Mouse (Mus musculus) liver, postnatal 0 days (tissue): ENCODE results near the gene Cdk14. TPM values are rescaled to one million over a fixed set of nuclear protein-coding genes. Genes with fewer than 3 reads are reported as not detected.

Experiments
- ATAC-seq: fragments of 200-750 bp; cut with Nextera tagmentation; 2 replicates; pipeline ENCODE4 v1.8.0; 2017; ENCODE audit warnings: mild to moderate bottlenecking, moderate library complexity
- DNase-seq: peaks from one replicate; pipeline ENCODE4 v3.0.0-alpha.2; 2016
- H3K27ac ChIP-seq: fragments of 300-500 bp; sonication (generic); 2 replicates; pipeline ENCODE4 v1.5.1; 2014; ENCODE audit warnings: antibody characterized with exemption, moderate library complexity, mild to moderate bottlenecking, low read depth
- H3K27me3 ChIP-seq: fragments of 300-500 bp; sonication (generic); 2 replicates; pipeline ENCODE4 v1.6.1; 2014; ENCODE audit warnings: low read length, control low read depth, mixed read lengths; ENCODE audit not compliant: insufficient read depth
- H3K36me3 ChIP-seq: fragments of 300-500 bp; sonication (generic); replicated peaks from 2 replicates; pipeline ENCODE4 v1.6.1; 2014; ENCODE audit warnings: mild to moderate bottlenecking, control low read depth, low read length, moderate library complexity, mixed read lengths; ENCODE audit not compliant: insufficient read depth
- H3K4me1 ChIP-seq: fragments of 300-500 bp; sonication (generic); 2 replicates; pipeline ENCODE4 v1.6.1; 2014; ENCODE audit warnings: antibody characterized with exemption, mild to moderate bottlenecking, control low read depth; ENCODE audit not compliant: insufficient read depth
- H3K4me2 ChIP-seq: fragments of 300-500 bp; sonication (generic); 2 replicates; pipeline ENCODE4 v1.6.1; 2014; ENCODE audit warnings: low read depth, mild to moderate bottlenecking, low read length, moderate library complexity, mixed read lengths
- H3K4me3 ChIP-seq: fragments of 300-500 bp; sonication (generic); 2 replicates; pipeline ENCODE4 v1.5.1; 2014; ENCODE audit warnings: low read depth, low read length
- H3K9ac ChIP-seq: fragments of 300-500 bp; sonication (generic); replicated peaks from 2 replicates; pipeline ENCODE4 v1.6.1; 2014; ENCODE audit warnings: mild to moderate bottlenecking, moderate library complexity
- H3K9me3 ChIP-seq: fragments of 300-500 bp; sonication (generic); 2 replicates; pipeline ENCODE4 v1.6.1; 2016; ENCODE audit warnings: mild to moderate bottlenecking, control low read depth, low read length, mixed read lengths
- CTCF ChIP-seq: sonication (generic); IDR thresholded peaks from 2 replicates; pipeline ENCODE4 v1.5.1; 2016; ENCODE audit warnings: antibody characterized with exemption, low read depth
- EP300 ChIP-seq: IDR thresholded peaks from 2 replicates; pipeline ENCODE4 v1.6.1; 2016; ENCODE audit warnings: antibody characterized with exemption, low read depth, mild to moderate bottlenecking
- WGBS: fragments of 180-500 bp; shearing (Covaris S2); extraction: QIAGEN DNeasy Blood & Tissue Kit; methylation state at CpG from one replicate; pipeline ENCODE4 v1.1.7; 2014; ENCODE audit not compliant: insufficient replicate concordance; 5-methylcytosine and 5-hydroxymethylcytosine counted together
- polyA plus RNA-seq: library from polyadenylated mRNA; unstranded; fragments of >200 nt; fragmentation: Nextera tagmentation; extraction: Ambion mirVana; gene quantifications from 2 replicates; pipeline ENCODE4 v1.2.1, GENCODE M21; 2015

Cdk14 gene
- polyA plus RNA-seq, 1 experiment from 2014 or later: 1.1 TPM

DNA sequence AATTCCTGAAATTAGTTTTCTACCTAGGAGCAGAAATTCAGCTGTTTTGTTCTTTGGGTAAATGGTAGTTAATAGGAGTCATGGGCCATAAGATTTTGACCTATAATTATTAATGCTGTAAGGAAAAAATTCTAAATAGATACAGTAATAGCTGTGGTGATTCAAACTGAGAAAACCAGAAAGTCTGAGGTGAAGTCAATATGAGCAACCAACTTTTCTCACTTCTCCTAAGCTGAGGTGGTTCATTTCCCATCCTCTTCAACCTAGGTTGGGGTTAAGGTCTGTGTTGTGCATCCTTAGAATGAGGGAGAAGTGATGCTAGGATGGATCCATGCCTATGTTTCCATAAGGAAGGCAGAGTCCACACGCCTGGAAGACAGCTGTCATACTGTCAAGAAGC lies 649.5 kb downstream of the Cdk14 start:
- TF ChIP-seq EP300 (no peak), CTCF (no peak)
- H3K27ac ChIP-seq: no peak overlapping the region
- DNase-seq (no peak), ATAC-seq (no peak)
- no peaks in the 10 kb centered on the region for H3K9me3 ChIP-seq
- H3K9ac ChIP-seq: no peak overlapping the region
- WGBS: 55% methylated on average over 1 of the region's 1 CpGs
- no peaks in the 10 kb centered on the region for H3K36me3 ChIP-seq
- H3K4me2 ChIP-seq: no peak overlapping the region
- H3K4me3 ChIP-seq: no peak overlapping the region
- H3K4me1 ChIP-seq: no peaks in the 10 kb centered on the region
- H3K27me3 ChIP-seq: no peaks in the 10 kb centered on the region

DNA sequence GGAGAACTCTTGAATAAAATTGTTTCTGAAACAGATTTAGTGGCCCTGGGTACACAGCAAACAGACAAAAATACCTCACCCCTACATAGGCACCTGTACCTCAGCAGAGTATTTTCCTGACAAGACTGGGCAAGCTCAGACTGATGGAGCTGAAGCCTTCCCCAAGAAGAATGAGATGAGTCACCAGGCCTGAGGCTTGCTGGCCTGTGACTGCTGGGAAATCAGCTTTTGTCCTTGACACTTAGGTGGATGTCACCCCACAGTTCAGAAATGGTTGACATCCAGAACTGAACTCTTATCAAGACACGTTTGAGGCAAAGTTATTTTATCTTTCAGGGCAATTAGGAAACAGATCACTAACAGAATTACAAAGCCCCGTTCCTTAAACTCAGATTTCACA lies 652.2 kb downstream of the Cdk14 start:
- no peaks in the 10 kb centered on the region for H3K36me3 ChIP-seq
- H3K9ac ChIP-seq: no peak overlapping the region
- no peaks in the 10 kb centered on the region for H3K9me3 ChIP-seq
- H3K27ac ChIP-seq: no peak overlapping the region
- ATAC-seq (no peak), DNase-seq (no peak)
- H3K27me3 ChIP-seq: no peaks in the 10 kb centered on the region
- H3K4me2 ChIP-seq: no peak overlapping the region
- no peaks in the 10 kb centered on the region for H3K4me1 ChIP-seq
- TF ChIP-seq CTCF (no peak), EP300 (no peak)
- no peak overlapping the region for H3K4me3 ChIP-seq
- 45% methylated on average over 2 of the region's 2 CpGs for WGBS

DNA sequence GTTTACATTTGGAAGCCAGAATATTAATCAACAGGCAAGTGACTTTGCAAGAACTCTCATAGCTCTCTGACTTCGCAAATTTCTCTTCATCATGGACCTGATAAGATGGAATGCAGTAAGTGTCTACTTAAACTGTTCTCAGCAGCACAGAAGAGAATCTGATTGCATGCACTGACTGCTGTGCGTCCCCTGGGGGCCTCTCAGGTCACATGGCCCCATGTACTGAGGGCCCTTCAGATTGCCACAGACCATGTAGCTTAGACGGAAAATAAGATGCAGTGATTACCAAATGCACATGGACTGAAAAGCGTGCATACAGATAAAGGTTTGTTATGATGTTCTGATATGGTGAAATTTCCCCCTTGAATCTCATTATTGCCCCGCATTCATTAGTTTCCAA lies 653.4 kb downstream of the Cdk14 start:
- ATAC-seq (no peak), DNase-seq (no peak)
- H3K4me3 ChIP-seq: no peak overlapping the region
- H3K9ac ChIP-seq: no peak overlapping the region
- TF ChIP-seq CTCF: no peak
- TF ChIP-seq EP300: no peak
- H3K4me1 ChIP-seq: no peaks in the 10 kb centered on the region
- H3K27me3 ChIP-seq: no peaks in the 10 kb centered on the region
- H3K9me3 ChIP-seq: no peaks in the 10 kb centered on the region
- H3K4me2 ChIP-seq: no peak overlapping the region
- whole genome bisulfite sequencing: 71% methylated on average over 5 of the region's 5 CpGs
- no peaks in the 10 kb centered on the region for H3K36me3 ChIP-seq
- H3K27ac ChIP-seq: no peak overlapping the region

DNA sequence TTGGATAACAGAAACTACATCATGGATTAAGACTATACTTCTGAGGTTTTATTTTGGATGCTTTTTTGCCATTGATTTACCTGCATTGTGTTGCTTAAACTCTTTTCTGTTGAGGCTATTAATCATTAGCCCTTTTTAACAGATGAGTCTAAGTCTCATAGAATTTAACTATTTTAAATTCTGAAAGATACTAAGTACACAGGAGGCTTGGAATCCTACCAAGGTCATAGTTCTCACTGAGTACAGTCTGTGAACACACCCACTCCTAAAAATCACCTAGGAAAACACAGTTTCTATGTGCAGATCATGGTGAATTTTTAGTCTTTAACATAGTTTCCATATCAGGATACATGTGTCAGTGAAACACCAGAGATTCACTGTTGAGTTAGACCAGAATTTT lies 658.2 kb downstream of the Cdk14 start:
- Histone ChIP-seq H3K4me3 (no peak overlapping the region), H3K27me3 (peaks cover 16% of the 10 kb centered on the region), H3K4me1 (no peaks in the 10 kb centered on the region), H3K27ac (no peak overlapping the region), H3K36me3 (no peaks in the 10 kb centered on the region), H3K9me3 (no peaks in the 10 kb centered on the region), H3K4me2 (no peak overlapping the region), H3K9ac (no peak overlapping the region)
- ATAC-seq (no peak), DNase-seq (no peak)
- no peak for TF ChIP-seq EP300
- TF ChIP-seq CTCF: no peak

DNA sequence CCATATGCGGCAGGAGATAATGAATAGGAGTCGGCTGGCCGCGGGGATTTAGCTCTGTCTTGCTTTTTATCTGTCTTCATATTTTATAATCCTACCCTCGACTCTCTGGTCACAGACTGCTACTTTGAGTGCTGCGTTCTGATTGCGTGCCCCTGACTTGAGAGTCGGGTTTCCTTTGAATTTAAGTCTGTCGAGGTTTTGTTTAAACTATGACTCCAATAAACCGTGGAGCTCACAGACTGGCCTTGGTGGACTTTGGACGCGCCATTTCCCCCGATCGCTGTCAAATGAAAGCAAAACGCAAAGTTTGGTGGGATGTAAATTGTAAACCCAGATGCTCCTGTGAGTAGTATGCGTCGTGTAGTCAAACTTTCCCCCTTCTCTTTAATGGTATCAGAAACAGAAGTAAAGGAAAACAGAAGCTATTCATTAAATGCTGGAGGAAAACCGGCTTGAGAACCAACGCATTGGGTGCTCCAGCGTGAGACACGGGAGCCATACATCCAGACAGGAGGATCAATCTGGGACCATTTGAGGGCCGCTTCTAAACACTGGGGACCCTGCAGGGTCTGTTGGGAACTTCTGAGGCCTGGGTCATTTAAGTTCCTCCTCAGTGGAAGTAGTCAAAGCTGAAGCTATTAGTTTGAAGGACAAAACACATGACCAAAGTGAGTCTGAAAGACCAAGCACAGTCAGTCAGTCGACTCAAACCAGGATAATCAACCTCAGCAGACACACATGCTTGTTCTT lies 661.6 kb downstream of the Cdk14 start:
- Histone ChIP-seq H3K4me2 (peak overlapping the region; percentile 81), H3K27me3 (peaks cover 36% of the 10 kb centered on the region), H3K4me3 (peak overlapping the region; percentile 65), H3K36me3 (no peaks in the 10 kb centered on the region), H3K27ac (peak overlapping the region; percentile 87), H3K9ac (peak overlapping the region; percentile 12), H3K4me1 (peaks cover 6% of the 10 kb centered on the region; the same call in 1 of the 2 replicates), H3K9me3 (no peaks in the 10 kb centered on the region)
- DNase-seq (no peak), ATAC-seq (peak; percentile 37)
- WGBS: under 1% methylated on average over 23 of the region's 23 CpGs
- TF ChIP-seq EP300 (no peak), CTCF (no peak)

DNA sequence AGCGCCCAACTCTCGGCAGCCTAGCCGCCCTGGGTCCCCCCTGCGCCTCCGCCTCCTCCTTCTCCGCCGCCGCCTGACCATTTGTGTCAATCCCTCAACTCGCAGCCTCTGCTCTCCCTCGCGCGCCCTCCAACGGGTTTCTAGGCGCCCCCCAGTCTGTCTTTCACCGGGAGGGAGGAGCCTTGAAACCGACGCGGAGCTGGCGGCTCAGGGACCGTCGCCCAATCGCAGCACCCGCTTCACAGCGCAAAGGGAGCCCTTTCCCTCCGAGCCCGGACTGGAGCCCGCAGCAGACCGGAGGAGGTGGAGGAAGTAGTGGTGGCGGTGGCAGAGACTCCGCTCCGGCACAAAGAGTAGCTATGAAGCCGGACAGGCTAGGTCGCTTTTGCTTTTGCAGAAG lies 662.2 kb downstream of the Cdk14 start, which contains the start of gene Fzd1:
Fzd1 (minus strand) TSS at position 134 of the 400 bp plus-strand sequence.
- Histone ChIP-seq H3K4me3 (peak within 1 kb of the TSS; percentile 65), H3K36me3 (no peaks in the 10 kb centered on the region), H3K4me2 (peak within 1 kb of the TSS; percentile 81), H3K9me3 (no peaks in the 10 kb centered on the region), H3K9ac (peak within 1 kb of the TSS; percentile 65), H3K4me1 (peaks cover 6% of the 10 kb centered on the region; the same call in 1 of the 2 replicates), H3K27me3 (peaks cover 36% of the 10 kb centered on the region), H3K27ac (peak within 1 kb of the TSS; percentile 87)
- WGBS: 3% methylated on average over 29 of the region's 33 CpGs
- ATAC-seq (peak; percentile 93), DNase-seq (peak; percentile 84)
- no peak for TF ChIP-seq EP300
- peak; percentile 30 for TF ChIP-seq CTCF
